Mouse (Mus musculus) embryonic facial prominence, embryonic 12.5 days (tissue): ENCODE data around the gene Snd1. TPM values are rescaled to one million over a fixed set of nuclear protein-coding genes. Genes with fewer than 3 reads are reported as not detected.

Experiments
- ATAC-seq: fragments of 200-750 bp; cut with Nextera tagmentation; 2 replicates; pipeline ENCODE4 v1.8.0; 2017; ENCODE audit not compliant: insufficient number of reproducible peaks, insufficient read depth, low FRiP score, low TSS enrichment
- H3K27ac ChIP-seq: fragments of 300-500 bp; sonication (generic); 2 replicates; pipeline ENCODE4 v1.5.1; 2016; ENCODE audit warnings: mild to moderate bottlenecking
- H3K27me3 ChIP-seq: fragments of 300-500 bp; sonication (generic); 2 replicates; pipeline ENCODE4 v1.6.1; 2016; ENCODE audit warnings: mild to moderate bottlenecking, moderate library complexity
- H3K36me3 ChIP-seq: fragments of 300-500 bp; sonication (generic); 2 replicates; pipeline ENCODE4 v1.6.1; 2016; ENCODE audit warnings: mild to moderate bottlenecking
- H3K4me1 ChIP-seq: fragments of 300-500 bp; sonication (generic); 2 replicates; pipeline ENCODE4 v1.6.1; 2016
- H3K4me2 ChIP-seq: fragments of 300-500 bp; sonication (generic); replicated peaks from 2 replicates; pipeline ENCODE4 v1.6.1; 2016; ENCODE audit warnings: mild to moderate bottlenecking, moderate library complexity
- H3K4me3 ChIP-seq: fragments of 300-500 bp; sonication (generic); 2 replicates; pipeline ENCODE4 v1.5.1; 2016; ENCODE audit warnings: mild to moderate bottlenecking
- H3K9ac ChIP-seq: fragments of 300-500 bp; sonication (generic); 2 replicates; pipeline ENCODE4 v1.6.1; 2016; ENCODE audit warnings: mild to moderate bottlenecking, moderate library complexity
- H3K9me3 ChIP-seq: fragments of 300-500 bp; sonication (generic); 2 replicates; pipeline ENCODE4 v1.6.1; 2016; ENCODE audit warnings: mild to moderate bottlenecking, moderate library complexity
- WGBS: fragments of 180-500 bp; shearing (Covaris S2); methylation state at CpG from one replicate; pipeline ENCODE4 v1.1.7; 2016; 5-methylcytosine and 5-hydroxymethylcytosine counted together
- polyA plus RNA-seq: library from polyadenylated mRNA; unstranded; fragments of >200 nt; fragmentation: Nextera tagmentation; extraction: Ambion mirVana; gene quantifications from 2 replicates; pipeline ENCODE4 v1.2.1, GENCODE M21; 2016

Snd1 gene
- polyA plus RNA-seq, 1 experiment from 2014 or later = 133 TPM

- H3K4me2 ChIP-seq = no peak overlapping the region
- no peak for ATAC-seq
- H3K4me3 ChIP-seq = no peak overlapping the region
- no peak overlapping the region for H3K9ac ChIP-seq
- H3K36me3 ChIP-seq = no peaks in the 10 kb centered on the region
- H3K9me3 ChIP-seq = no peaks in the 10 kb centered on the region
- no peaks in the 10 kb centered on the region for H3K27me3 ChIP-seq
- no peaks in the 10 kb centered on the region for H3K4me1 ChIP-seq
- 26% methylated on average over 2 of the region's 2 CpGs for WGBS
- no peak overlapping the region for H3K27ac ChIP-seq
Measured at GRCm38 (mm10) chr6:28771331-28771730, 296.4 kb downstream of the Snd1 start.

GRCm38 (mm10) chr6:28781696-28782095 lies 306.8 kb downstream of the Snd1 start:
- Histone ChIP-seq H3K4me3 (no peak overlapping the region), H3K9ac (no peak overlapping the region), H3K4me2 (no peak overlapping the region), H3K36me3 (no peaks in the 10 kb centered on the region), H3K4me1 (0 out of 2 replicates have a peak, but pooled peaks cover 3% of the 10 kb centered on the region), H3K27ac (no peak overlapping the region), H3K27me3 (no peaks in the 10 kb centered on the region), H3K9me3 (no peaks in the 10 kb centered on the region)
- 72% methylated on average over 3 of the region's 3 CpGs for WGBS
- ATAC-seq = no peak

- Histone ChIP-seq H3K9ac (no peak overlapping the region), H3K27me3 (no peaks in the 10 kb centered on the region), H3K9me3 (no peaks in the 10 kb centered on the region), H3K36me3 (no peaks in the 10 kb centered on the region), H3K4me1 (0 out of 2 replicates have a peak, but pooled peaks cover 3% of the 10 kb centered on the region), H3K27ac (no peak overlapping the region), H3K4me3 (no peak overlapping the region), H3K4me2 (no peak overlapping the region)
- no peak for ATAC-seq
- 69% methylated on average over 4 of the region's 4 CpGs for WGBS
Measured at GRCm38 (mm10) chr6:28783082-28783647, 308.2 kb downstream of the Snd1 start.

GRCm38 (mm10) chr6:28783953-28784352 lies 309.0 kb downstream of the Snd1 start:
- no peak overlapping the region for H3K4me3 ChIP-seq
- H3K9ac ChIP-seq = no peak overlapping the region
- no peaks in the 10 kb centered on the region for H3K27me3 ChIP-seq
- no peak overlapping the region for H3K27ac ChIP-seq
- H3K4me1 ChIP-seq = 0 out of 2 replicates have a peak, but pooled peaks cover 3% of the 10 kb centered on the region
- no peaks in the 10 kb centered on the region for H3K9me3 ChIP-seq
- H3K36me3 ChIP-seq = no peaks in the 10 kb centered on the region
- no peak overlapping the region for H3K4me2 ChIP-seq
- 47% methylated on average over 5 of the region's 5 CpGs for WGBS
- ATAC-seq = no peak

- Histone ChIP-seq H3K36me3 (no peaks in the 10 kb centered on the region), H3K27ac (no peak overlapping the region), H3K9me3 (no peaks in the 10 kb centered on the region), H3K27me3 (no peaks in the 10 kb centered on the region), H3K9ac (no peak overlapping the region), H3K4me2 (no peak overlapping the region), H3K4me3 (no peak overlapping the region), H3K4me1 (0 out of 2 replicates have a peak, but pooled peaks cover 3% of the 10 kb centered on the region)
- ATAC-seq = no peak
- 74% methylated on average over 8 of the region's 8 CpGs for WGBS
Measured at GRCm38 (mm10) chr6:28785770-28786169, 310.8 kb downstream of the Snd1 start.

- WGBS = 69% methylated on average over 6 of the region's 6 CpGs
- Histone ChIP-seq H3K4me3 (no peak overlapping the region), H3K27me3 (no peaks in the 10 kb centered on the region), H3K9ac (no peak overlapping the region), H3K27ac (no peak overlapping the region), H3K36me3 (no peaks in the 10 kb centered on the region), H3K4me2 (no peak overlapping the region), H3K4me1 (no peaks in the 10 kb centered on the region), H3K9me3 (no peaks in the 10 kb centered on the region)
- ATAC-seq = no peak
Measured at GRCm38 (mm10) chr6:28787133-28787532, 312.2 kb downstream of the Snd1 start.

GRCm38 (mm10) chr6:28789685-28790084 lies 314.7 kb downstream of the Snd1 start:
- Histone ChIP-seq H3K4me2 (no peak overlapping the region), H3K4me3 (no peak overlapping the region), H3K9me3 (no peaks in the 10 kb centered on the region), H3K9ac (no peak overlapping the region), H3K27ac (no peak overlapping the region), H3K27me3 (no peaks in the 10 kb centered on the region), H3K36me3 (no peaks in the 10 kb centered on the region), H3K4me1 (no peaks in the 10 kb centered on the region)
- WGBS = 81% methylated on average over 4 of the region's 4 CpGs
- ATAC-seq = no peak

GRCm38 (mm10) chr6:28791183-28791582 lies 316.2 kb downstream of the Snd1 start:
- ATAC-seq = no peak
- Histone ChIP-seq H3K27me3 (no peaks in the 10 kb centered on the region), H3K4me1 (no peaks in the 10 kb centered on the region), H3K4me2 (no peak overlapping the region), H3K9ac (no peak overlapping the region), H3K9me3 (no peaks in the 10 kb centered on the region), H3K27ac (no peak overlapping the region), H3K36me3 (peaks cover 5% of the 10 kb centered on the region), H3K4me3 (no peak overlapping the region)
- WGBS = 35% methylated on average over 3 of the region's 3 CpGs

GRCm38 (mm10) chr6:28791809-28792208 lies 316.9 kb downstream of the Snd1 start:
- Histone ChIP-seq H3K4me3 (no peak overlapping the region), H3K4me1 (no peaks in the 10 kb centered on the region), H3K9me3 (no peaks in the 10 kb centered on the region), H3K4me2 (no peak overlapping the region), H3K27ac (no peak overlapping the region), H3K27me3 (no peaks in the 10 kb centered on the region), H3K9ac (no peak overlapping the region), H3K36me3 (peaks cover 11% of the 10 kb centered on the region)
- WGBS = 85% methylated on average over 3 of the region's 3 CpGs
- no peak for ATAC-seq

GRCm38 (mm10) chr6:28795380-28795779 lies 320.4 kb downstream of the Snd1 start:
- Histone ChIP-seq H3K27ac (0 out of 2 replicates have a peak overlapping the region, but pooled peaks have one; percentile 17), H3K4me2 (no peak overlapping the region), H3K27me3 (no peaks in the 10 kb centered on the region), H3K9ac (no peak overlapping the region), H3K4me1 (no peaks in the 10 kb centered on the region), H3K36me3 (peaks cover 15% of the 10 kb centered on the region), H3K4me3 (no peak overlapping the region), H3K9me3 (no peaks in the 10 kb centered on the region)
- WGBS = 43% methylated on average over 9 of the region's 9 CpGs
- no peak for ATAC-seq

- Histone ChIP-seq H3K4me3 (no peak overlapping the region), H3K4me1 (no peaks in the 10 kb centered on the region), H3K9me3 (no peaks in the 10 kb centered on the region), H3K36me3 (peaks cover 15% of the 10 kb centered on the region), H3K4me2 (no peak overlapping the region), H3K27ac (no peak overlapping the region), H3K9ac (no peak overlapping the region), H3K27me3 (no peaks in the 10 kb centered on the region)
- no peak for ATAC-seq
- WGBS = 86% methylated on average over 16 of the region's 16 CpGs
Measured at GRCm38 (mm10) chr6:28795792-28796515, 321.0 kb downstream of the Snd1 start.

- H3K27me3 ChIP-seq = no peaks in the 10 kb centered on the region
- H3K9ac ChIP-seq = no peak overlapping the region
- H3K4me2 ChIP-seq = no peak overlapping the region
- no peak overlapping the region for H3K4me3 ChIP-seq
- H3K9me3 ChIP-seq = no peaks in the 10 kb centered on the region
- no peak for ATAC-seq
- H3K4me1 ChIP-seq = no peaks in the 10 kb centered on the region
- H3K36me3 ChIP-seq = peaks cover 16% of the 10 kb centered on the region
- WGBS = 86% methylated on average over 2 of the region's 2 CpGs
- no peak overlapping the region for H3K27ac ChIP-seq
Measured at GRCm38 (mm10) chr6:28799818-28800217, 324.9 kb downstream of the Snd1 start.
